Mouse (Mus musculus) CD8-positive naive resting alpha-beta T cell, adult 57 days (primary cell): ENCODE data around the gene Serpinb9e. TPM values are rescaled to one million over a fixed set of nuclear protein-coding genes. Genes with fewer than 3 reads are reported as not detected.

Source experiments
- total RNA-seq: library from RNA; stranded (reverse); gene quantifications from one replicate; pipeline ENCODE4 v1.2.4, GENCODE M21; 2023

Gene Serpinb9e
- total RNA-seq = not detected

GRCm38 (mm10) chr13:33249312-33249711 is at the start of gene Serpinb9e:
Serpinb9e (plus strand) TSS chr13:33249612.

Other genes with a start within 250 kb of the Serpinb9e start
- gene Serpinb9, start 246.4 kb upstream of the Serpinb9e start, total RNA-seq = 5.4 TPM
- not detected for gene Serpinb9b, start 222.2 kb upstream of the Serpinb9e start, total RNA-seq
- gene Serpinb1b, start 171.0 kb upstream of the Serpinb9e start, total RNA-seq = not detected
- not detected for gene Serpinb9c, start 89.9 kb upstream of the Serpinb9e start, total RNA-seq
- not detected for gene Serpinb9d, start 56.7 kb upstream of the Serpinb9e start, total RNA-seq
- gene Serpinb9f, start 74.5 kb downstream of the Serpinb9e start, total RNA-seq = not detected
- not detected for gene Gm11397, start 146.1 kb downstream of the Serpinb9e start, total RNA-seq
- gene Serpinb9g, start 235.2 kb downstream of the Serpinb9e start, total RNA-seq = not detected